Mouse (Mus musculus) layer of hippocampus, postnatal 36 days (tissue): ENCODE results near the gene Zfp839. TPM values are rescaled to one million over a fixed set of nuclear protein-coding genes. Genes with fewer than 3 reads are reported as not detected.

Experiments
- DNase-seq, 2 experiments: peaks; one replicate each; pipeline ENCODE4 v3.0.0; 2022
- total RNA-seq, 2 experiments: library from RNA; stranded (reverse); gene quantifications; 2 replicates each; pipeline ENCODE4 v1.2.3; 2021

The Zfp839 gene
- 10 to 100 TPM; 11.6 to 12.4 TPM for total RNA-seq

DNA sequence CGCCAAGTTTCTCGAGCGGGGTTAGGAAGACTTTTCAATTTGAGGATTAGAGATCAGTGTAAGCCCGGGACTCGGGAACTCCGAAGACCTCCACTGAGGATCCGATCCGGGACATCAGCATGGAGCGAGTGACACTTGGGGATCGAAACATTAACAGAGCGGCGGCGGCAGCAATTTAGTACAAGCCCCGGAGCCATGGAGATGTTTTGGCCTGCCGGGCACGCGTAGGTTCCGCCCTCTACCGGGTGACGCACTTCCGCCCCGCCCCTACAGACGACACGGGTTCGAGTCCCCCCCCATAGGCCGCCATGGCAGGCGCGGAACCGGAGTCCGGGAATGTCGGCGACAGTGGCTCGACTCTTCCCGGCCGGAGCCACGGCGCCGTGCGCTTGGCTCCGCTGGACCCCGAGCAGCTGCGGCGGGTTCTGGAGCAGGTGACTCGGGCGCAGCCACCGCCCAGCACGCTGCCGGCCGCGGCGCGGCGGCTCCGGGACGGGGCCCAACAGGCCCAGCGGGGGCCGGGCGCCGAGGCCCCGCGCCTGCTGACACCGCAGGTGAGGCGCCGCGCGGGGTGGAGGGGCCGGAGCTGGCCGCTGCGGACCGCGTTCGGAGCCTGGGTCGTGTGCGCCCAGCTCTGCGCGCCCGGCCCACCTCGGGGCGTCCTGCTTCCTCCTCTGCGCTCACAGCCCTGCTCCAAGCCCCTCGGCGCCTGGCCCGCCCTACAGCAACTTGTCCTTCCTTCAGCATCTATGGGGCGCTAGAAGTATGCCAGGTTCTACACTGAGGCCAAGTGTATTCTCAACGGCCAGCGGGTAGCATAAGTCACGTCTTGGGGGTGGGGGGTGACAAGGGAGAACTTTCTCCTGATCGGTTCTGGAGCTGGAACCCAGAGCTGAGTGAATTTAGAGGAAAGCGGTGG is at the start of gene Zfp839:
Gene Zfp839 (plus strand): TSS at position 244 of the 919 bp plus-strand sequence.
- peak; percentile 87 for DNase-seq

DNA sequence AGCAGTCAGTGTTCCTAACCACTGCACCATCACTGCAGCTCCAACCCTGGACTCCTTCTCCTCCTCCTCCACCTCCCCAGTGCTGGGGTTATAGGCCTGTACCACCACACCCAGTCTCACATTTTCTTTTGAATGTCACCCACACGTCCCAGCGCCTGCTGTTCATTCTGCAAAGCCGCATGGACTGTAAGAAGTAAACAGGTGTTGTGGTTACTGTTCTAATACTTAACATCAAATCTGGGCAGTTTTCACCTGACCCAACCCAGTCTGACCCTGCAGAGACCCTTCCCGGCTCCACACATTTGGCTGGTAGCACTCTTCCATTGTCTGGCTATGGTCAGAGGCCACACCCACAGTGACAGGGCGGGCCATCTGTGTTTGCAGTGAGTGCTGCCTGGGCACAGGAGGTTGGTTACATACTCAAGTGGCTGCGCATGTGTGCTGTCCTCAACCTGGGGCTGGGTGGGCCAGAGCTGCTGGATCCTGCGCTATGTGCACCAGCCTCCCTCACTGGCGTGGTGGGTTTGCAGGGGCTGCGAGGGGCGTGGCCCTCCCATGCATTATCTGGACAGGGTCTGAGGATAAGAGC is 48.1 kb upstream of the Zfp839 start:
- no peak for DNase-seq

DNA sequence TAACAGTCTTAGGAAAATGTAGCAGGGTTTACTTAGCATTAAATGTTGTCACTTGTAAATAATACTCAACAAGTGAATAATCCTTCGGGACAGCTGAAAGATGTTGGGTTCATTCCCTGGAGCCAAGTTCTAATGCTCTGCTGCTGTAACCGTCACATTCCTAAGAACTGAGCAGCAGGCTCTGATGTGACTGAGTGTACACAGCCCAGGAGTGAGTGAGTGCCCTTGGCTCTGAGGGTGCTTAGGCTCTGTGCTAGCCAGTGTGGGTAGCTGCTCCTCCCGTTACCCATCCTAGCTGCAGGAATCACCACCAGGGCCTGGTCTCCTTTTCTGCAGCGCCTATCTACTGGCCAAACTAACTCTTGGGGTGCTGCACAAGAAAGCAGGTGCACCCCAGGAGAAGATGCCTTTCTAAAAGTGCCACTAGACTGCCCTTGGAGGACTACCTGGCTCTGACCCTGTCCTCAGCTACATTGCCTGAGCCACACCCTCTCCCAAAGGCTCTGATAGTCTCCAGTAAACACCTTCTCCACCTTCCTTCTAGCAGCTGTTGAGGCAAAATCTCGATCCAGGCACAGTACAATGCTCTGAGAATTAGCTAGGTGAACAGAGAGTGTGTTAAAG is 47.3 kb upstream of the Zfp839 start:
- no peak for DNase-seq

DNA sequence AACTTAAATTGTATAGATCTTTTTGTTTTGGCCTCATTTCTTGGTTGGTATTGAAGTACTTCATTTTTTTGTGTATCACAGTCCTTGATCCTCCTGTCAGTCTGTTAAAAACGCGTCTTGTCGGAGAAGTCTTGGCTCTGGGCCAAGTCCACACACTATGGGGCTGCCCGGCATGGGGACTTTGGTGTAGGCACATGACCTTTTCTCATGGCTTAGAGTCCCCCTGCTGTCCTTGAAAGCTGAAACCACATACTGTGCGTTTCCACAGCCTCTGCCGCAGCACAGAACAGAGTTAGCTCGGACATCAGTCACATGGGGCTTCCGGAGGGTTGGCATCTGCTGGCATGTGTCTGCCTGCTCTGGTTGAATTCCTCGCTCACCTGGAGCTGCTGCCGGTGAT is 45.8 kb upstream of the Zfp839 start:
- no peak for DNase-seq

DNA sequence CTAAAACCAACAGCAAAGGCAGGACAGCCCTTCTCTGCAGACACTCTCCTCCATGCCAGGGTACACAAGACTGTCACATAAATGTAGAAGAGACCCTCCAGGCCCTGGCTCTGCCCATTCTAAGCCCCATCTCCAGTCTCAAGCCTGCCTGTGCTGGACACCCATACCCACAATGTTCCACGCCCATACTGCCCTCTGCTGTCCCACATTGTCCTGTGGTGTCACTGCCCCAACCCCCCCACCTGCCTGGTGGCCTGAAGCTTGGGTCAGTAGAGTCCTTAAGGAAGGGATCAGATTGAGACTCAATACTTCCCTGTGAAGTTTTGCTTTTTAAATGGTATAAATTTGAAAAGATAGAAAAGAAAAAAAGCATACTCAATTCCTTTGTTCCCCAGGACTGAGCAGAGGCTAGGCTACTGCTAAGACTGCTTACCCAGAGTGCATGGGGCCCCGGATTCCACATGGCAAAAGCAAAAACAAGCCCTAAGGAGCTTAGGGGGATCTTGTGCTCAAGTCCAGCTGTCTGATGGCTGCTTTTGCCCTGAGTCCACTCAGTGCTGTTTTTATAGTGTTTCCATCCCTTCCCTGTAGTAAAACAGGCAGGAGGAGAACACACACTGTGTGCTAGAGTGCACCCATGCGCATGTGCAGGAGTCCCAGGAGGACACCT is 43.6 kb upstream of the Zfp839 start:
- DNase-seq, result peak in 1 of 2 experiments; percentile 32

DNA sequence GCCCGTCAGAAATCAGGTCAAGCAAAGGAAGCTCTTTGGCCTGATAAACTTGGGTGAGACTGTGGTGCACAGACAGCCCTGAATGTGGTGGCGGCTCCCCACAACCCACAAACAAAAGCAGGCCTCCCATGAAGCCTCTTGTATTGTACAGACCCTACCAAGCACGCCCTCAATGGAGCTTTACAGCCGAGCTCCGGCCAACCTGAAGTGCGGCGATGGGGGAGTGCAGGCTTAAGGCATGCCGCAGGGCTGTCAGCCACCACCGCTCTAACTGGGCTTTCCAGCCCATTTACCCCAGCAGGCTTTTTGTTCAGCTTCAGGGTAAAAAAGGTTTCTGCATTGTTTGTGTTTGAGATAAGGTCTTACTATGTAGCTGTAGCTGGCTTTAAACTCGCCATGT is 41.6 kb upstream of the Zfp839 start:
- no peak for DNase-seq

DNA sequence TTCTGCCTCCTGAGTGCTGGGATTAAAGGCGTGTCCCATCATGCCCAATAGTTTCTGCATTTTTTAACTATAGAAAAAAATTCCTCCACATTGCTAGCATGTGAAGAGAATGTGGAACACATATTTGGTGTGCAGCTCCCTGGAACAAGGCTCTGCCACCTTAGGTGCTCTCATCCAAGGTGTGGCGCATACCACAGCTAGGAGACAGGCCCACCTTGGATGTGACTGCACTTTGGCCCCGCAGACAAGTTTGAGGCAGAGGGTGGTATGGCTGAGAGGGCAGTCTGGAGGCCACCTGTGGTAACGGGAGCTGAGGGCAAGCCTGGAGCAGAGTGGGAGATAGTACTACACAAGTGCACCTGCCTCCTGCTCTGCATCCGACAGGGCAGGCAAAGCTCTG is 41.2 kb upstream of the Zfp839 start:
- DNase-seq, result no peak

DNA sequence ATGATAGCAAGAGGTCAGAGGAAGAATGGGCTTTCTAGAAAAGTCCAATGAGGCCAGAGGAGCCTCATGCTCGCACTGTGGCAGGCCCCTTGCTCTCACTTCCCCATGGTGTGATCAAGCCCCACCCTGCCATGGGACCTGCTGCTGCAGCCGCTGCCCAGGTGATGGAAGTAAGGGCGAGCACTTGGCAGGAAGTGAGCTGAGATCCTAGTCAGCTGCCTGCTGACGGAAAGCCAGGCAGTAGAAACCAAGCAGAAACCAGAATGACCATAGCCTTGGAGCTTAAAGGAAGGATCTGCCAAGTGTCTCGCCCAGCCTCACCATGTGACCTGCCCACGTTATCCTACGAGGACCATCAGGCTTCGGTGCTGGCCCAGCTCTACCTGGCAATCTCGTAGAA is 36.9 kb upstream of the Zfp839 start:
- no peak for DNase-seq

DNA sequence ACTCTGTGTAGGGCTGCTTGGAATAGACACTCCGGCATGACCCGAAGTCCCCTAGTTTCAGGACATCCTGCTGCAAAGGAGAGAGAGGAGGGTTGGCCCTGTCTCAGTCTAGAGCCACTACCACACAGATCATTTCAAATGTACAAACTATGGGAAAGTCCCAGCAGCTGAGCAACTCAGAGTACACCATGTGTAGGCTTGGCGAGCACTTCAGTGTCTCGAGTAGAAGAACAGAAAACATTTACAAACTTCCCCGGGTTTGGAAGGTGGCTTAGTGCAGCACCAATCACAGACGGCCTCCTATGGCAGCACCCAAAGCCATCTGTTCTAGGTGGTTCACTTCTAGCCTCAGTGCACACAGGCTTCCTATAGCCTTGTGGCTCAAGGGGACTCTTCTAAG is 36.4 kb upstream of the Zfp839 start:
- DNase-seq, result no peak

DNA sequence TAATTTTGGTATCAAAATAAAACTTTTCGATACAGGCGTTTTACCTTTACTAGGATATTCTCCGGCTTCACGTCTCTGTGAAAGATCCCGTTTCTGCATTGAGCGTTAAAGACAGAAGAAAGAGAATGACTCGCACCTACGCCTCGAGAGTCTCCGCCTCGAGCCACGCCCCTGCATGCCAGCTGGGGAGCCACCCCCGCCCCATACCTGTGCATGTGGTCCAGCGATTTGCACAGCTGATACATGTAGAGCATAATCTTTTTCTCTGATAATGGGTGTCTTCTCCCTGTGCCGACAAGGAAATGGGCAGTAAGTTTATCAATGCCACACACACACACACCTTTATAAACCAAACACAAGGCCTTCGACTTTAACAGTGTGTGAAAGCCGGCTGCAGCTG is 35.1 kb upstream of the Zfp839 start:
- no peak for DNase-seq

DNA sequence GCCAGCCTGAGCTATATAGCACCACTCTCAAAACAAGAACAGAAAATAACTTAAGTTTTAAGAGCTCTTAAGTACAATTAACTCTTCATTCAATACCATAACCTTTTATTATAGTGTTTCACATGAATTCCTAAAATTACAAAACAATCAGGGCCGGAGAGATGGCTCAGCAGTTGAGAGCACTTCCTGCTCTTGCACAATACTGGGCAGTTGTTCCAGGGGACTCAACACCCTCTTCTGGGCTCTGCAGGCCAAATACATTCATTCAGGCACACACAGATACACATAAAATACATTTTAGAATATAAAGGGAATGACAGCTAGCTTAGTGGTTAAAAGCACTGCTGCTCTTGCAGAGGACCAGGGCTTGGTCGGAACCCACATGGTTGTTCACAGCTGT is 33.2 kb upstream of the Zfp839 start:
- no peak for DNase-seq

DNA sequence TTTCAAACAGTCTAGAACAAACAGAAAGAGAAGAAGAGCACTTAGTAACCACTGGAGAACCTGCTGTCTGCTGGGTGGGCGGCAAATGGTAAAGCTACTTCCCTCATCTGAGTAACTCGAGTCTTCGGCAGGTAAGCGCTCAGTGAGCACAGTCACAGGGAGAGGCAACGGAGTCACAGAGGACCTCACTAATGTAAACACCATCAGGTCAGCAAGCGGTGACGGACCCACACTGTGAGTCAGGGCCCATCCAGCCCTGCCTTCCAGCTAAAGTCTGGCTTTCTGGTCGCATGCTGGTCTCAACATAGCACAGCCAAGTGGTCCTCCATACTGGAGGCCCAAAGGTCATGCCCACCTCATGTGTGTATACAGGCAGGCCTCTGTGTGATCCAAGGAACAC is 30.7 kb upstream of the Zfp839 start:
- DNase-seq, result no peak

DNA sequence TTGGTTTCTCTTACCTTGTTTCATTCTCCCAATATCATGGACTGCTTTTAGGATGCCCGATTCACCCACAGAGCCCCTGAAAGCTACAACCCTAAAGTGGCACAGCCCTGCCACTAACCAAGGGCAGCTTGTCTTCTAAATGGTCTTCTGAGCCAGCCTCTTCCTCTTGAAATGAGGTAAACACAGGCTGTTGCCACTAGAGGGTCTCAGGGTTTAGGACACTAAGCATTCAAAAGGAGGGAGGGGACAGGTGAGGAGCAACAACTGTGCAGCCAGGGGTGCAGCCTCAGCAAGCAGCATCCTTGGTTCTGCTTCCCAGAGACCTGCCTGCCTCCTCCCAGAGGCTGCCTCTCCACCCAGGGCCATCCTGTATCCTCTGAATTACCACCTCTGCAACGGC is 28.3 kb upstream of the Zfp839 start:
- no peak for DNase-seq

DNA sequence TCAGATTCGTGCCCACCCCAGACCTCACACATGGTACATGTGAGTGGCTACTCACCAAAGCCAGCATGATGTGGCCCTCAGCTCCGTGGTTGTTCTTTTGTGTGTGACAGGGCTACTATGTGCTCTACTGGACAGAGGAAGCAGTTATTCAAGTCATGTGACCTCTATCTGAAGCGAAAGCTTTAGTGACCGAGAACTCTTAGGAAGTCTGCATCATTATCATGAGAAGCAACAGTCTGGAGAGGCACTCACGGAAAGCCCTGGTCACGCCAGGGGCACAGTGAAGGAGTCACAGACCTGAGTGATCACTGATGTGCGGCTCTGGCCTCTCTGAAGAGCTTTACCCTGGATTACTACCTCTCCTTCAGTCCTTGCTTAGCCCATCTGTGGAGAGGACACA is 27.7 kb upstream of the Zfp839 start:
- DNase-seq, result no peak

DNA sequence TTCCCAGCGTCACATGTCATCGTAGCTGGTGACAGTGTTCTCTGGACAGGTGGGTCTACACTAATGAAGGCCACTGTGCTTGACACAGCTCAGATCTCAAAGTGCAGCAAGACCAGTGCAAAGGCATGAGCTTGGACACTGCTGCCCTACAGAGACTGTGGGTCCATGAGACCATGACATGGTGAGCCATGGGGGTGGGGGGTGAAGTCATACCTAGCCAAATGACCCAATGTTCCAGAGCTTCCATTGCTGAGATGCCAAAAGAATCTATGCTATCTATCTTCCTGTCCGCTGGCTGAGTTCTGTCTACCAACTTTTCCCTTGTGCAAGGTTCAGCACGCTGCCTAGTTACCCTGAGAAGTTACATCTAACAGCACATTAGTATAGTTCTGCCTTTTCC is 21.1 kb upstream of the Zfp839 start:
- DNase-seq, result no peak

DNA sequence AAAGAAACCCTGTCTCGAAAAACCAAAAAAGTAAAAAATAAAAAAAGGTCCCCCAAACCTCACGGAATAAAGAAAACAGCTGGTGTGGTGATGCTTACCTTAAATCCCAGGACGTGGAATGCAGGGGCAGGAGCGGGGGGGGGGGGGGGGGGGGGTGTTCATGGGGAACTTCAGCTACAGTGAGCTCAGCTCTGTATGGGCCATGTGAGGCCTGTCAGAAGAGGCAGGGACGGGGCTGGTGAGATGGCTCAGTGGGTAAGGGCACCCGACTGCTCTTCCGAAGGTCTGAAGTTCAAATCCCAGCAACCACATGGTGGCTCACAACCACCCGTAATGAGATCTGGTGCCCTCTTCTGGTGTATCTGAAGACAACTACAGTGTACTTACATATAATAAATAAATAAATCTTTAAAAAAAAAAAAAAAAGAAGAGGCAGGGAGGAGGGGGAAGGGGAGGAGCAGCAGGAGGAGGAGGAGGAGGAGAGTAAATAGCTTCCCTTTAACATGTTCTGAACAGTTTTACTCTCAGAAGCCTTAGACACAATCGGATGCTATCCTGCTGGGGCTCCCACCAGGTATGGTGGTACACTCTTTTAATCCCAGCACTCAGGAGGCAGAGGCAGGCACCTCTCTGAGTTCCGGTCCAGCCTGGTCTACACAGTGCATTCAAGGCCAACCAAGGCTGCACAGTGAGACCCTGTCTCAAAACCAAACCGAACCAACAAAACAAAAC is 19.6 kb upstream of the Zfp839 start:
- DNase-seq, result no peak

DNA sequence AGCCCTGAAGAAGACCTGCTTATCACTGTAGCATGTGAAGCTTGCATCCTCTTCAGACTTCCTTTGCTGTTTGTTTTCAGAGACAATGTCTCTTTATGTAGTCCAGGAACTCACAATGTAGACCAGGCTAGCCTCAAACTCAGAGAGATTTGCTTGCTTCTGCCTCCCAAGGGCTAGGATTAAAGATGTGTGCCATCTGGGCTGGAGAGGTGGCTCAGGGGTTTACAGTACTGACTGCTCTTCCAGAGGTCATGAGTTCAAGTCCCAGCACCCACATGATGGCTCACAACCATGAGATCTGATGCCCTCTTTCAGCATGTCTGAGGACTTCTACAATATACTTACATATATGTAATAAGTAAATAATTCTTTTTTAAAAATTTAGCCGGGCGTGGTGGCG is 14.9 kb upstream of the Zfp839 start:
- no peak for DNase-seq

DNA sequence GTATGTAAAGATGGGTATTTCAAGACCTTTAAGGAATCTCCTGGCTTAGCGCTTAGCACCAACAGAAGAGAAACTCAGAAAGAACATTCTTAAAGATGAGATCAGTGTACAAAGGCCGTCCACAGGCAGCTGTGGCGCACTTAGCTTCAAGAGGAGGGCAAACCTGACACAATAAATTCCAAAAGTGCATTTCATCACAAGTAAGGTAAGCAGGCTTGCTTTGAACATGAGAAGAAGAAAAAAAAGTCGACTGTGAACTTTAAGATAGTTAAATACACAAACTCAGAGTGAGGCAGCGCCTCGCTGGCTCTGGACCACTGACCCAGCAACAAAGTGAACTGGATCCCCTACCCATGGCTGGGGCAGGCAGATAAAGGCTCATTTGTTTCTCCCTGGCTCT is 13.3 kb upstream of the Zfp839 start:
- no peak for DNase-seq

DNA sequence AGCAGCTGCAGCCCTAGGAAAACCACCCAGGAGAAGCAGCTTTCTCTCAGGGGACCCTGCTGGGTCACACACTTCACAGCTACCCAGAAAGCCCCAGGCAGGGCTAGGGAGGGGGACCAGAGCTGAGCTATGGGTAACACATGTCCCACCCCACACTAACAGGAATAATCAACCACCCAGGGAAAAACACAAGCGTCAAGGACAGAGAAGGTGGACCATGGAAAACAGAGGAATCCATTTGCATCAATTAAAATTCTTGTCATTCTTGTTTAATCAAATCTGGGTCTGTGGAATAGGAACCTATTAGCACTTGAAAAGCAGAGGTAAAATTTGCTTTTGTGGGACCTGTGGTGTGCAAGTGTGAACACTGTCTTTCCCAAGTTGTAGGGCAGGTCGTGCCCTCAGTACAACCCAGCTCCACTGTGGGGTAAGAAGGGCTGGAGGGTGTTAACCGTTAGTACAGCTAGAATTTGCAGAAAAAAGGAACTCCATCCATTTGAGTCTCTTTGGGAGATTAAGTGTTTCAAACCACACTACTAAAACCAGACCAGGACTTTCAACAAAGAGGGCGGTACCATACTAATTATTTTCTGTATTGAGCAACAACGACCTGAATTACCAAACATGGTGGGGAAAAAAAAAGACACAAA is 12.7 kb upstream of the Zfp839 start:
- DNase-seq, result no peak

DNA sequence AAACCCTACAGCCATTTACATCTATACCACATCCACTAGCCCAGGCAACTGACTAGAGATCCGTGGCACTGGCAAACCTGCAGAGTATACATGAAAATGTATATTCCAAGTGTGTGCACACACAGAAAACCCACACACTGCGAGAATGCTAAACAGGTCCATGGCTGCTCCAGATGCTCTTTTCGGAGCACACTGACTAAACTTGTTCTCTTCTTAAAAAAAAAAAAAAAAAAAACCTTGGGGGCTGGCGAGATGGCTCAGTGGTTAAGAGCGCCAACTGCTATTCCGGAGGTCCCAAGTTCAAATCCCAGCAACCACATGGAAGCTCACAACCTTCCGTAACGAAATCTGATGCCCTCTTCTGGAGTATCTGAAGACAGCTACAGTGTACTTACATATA is 12.2 kb upstream of the Zfp839 start:
- no peak for DNase-seq

DNA sequence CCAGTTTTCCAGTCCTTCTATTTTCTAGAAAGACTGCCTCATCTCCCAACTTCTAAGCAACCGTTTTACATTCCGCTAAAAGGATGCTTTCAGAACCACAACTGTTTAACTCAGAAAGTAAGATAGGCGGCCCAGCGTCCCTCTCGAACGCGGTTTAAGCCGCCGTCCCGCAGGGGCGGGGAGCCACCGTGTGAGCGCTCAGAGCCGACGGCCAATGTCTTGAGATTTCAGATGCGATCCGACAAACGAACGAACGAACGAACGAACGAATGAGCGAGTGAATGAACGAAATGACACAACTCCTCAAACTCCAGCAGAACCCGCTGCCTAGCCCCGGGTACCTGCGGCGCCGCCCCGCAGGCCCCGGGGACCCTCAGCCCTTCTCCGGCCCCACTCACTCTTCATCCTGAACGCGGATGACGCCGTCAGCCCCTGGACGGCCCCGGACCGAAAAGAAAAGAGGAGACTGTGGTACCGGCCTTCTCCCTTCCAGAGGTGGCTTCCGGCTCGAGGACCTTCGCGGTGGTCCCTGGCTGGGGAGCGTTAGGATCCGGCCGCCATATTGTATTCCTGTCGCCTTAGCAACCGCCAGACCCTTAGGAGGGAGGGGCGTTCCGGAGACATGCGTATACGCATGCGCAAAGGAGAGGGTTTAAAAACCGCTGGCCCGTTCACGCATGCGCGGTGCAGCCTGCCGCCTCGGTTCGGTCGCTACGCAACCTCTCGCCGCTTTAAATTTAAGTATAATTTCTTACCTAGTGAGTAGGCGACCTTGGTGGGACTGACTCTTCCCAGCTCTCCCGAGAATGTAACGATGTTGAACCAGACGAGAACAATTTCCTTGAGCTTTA is 9.5 kb upstream of the Zfp839 start, which contains the start of gene Mok:
Gene Mok (minus strand): TSS at position 592 of the 851 bp plus-strand sequence.
- DNase-seq, result peak; percentile 96 to 98
